Mouse (Mus musculus): ENCODE measurements around the gene E2f4.
"Not testable (repeated sequence)": the region's sequence is repeated elsewhere in the genome, so short reads cannot be mapped to it uniquely, and the experiment has no call there.

GRCm38 (mm10) chr8:105291364-105291763 is 6.1 kb upstream of the E2f4 start:
- TF ChIP-seq POLR2A (IDR thresholded peaks at IDR 0.05; ENCODE audit: borderline replicate concordance, extremely low read depth, low read depth, low read length); CTCF (IDR thresholded peaks at IDR 0.05; ENCODE audit: insufficient read depth, low read length): not testable (repeated sequence)
